Mouse (Mus musculus) kidney, adult 2 months (tissue): ENCODE measurements around the gene Tmem269. TPM values are rescaled to one million over a fixed set of nuclear protein-coding genes. Genes with fewer than 3 reads are reported as not detected.

Experiments used
- DNase-seq: peaks from one replicate; pipeline ENCODE4 v3.0.0; 2021
- H3K27ac ChIP-seq: fragments of 200-500 bp; 2 replicates; pipeline ENCODE4 v1.5.1; 2012; ENCODE audit warnings: low read depth, low read length, control low read depth, inconsistent platforms; ENCODE audit not compliant: insufficient read depth
- H3K27me3 ChIP-seq: fragments of 200-500 bp; replicated peaks from 2 replicates; pipeline ENCODE4 v1.6.1; 2012; ENCODE audit warnings: mild to moderate bottlenecking, moderate library complexity, low read length, inconsistent platforms; ENCODE audit not compliant: control insufficient read depth, insufficient read depth
- H3K36me3 ChIP-seq: fragments of 200-500 bp; 2 replicates; pipeline ENCODE4 v1.6.1; 2012; ENCODE audit warnings: mild to moderate bottlenecking, moderate library complexity, low read length, inconsistent platforms; ENCODE audit not compliant: control insufficient read depth, insufficient read depth
- H3K4me1 ChIP-seq: fragments of 200-500 bp; 2 replicates; pipeline ENCODE4 v1.6.1; 2011; ENCODE audit warnings: low read length; ENCODE audit not compliant: control insufficient read depth, insufficient read depth
- H3K4me3 ChIP-seq: fragments of 200-500 bp; 2 replicates; pipeline ENCODE4 v1.5.1; 2011; ENCODE audit warnings: mild to moderate bottlenecking, low read depth, low read length, control low read depth; ENCODE audit not compliant: insufficient read depth
- CTCF ChIP-seq: fragments of 200-500 bp; conservative IDR thresholded peaks from 2 replicates; pipeline ENCODE4 v1.5.1; 2011; ENCODE audit warnings: low read depth, mild to moderate bottlenecking, control low read depth, low read length, moderate library complexity, mixed read lengths; ENCODE audit not compliant: insufficient read depth, insufficient read length
- POLR2A ChIP-seq: fragments of 200-500 bp; IDR thresholded peaks from one replicate; pipeline ENCODE4 v1.6.1; 2011; ENCODE audit warnings: low read depth, low read length, control low read depth
- WGBS: fragments of 180-500 bp; shearing (Covaris S2); methylation state at CpG from one replicate; pipeline ENCODE4 v1.1.7; 2018; 5-methylcytosine and 5-hydroxymethylcytosine counted together
- polyA plus RNA-seq: library from polyadenylated mRNA; depleted of rRNA; stranded (reverse); fragments of >200 nt; gene quantifications from 2 replicates; pipeline ENCODE4 v1.2.3, GENCODE M21; 2012

The Tmem269 gene
- polyA plus RNA-seq, 1 experiment: 0.13 TPM

DNA sequence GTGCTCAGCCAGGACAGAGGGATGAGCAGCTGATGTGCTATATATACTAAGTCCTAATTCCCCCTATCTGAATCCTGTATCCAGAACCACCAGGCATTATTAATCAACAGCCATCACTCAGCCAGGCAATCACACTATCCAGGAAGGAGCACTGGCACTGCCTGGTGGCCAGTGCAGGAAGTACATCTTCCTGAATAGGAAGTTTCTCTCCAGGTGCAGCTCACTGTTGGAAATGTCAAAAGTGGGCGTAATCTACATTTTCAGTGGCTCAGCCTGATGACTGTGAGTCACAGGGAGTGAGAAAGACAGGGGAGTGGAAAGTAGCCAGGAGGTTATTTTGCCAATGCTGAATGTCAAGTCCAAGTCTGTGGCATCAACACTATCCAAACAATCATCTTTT lies 5.7 kb upstream of the Tmem269 start:
- TF ChIP-seq POLR2A (no peak), CTCF (peak; percentile 82)
- Histone ChIP-seq H3K36me3 (peaks cover 2% of the 10 kb centered on the region; the same call in 1 of the 2 replicates), H3K27me3 (no peaks in the 10 kb centered on the region), H3K27ac (no peak overlapping the region), H3K4me3 (no peak overlapping the region), H3K4me1 (no peaks in the 10 kb centered on the region)
- WGBS: 79% methylated on average over 1 of the region's 1 CpGs
- DNase-seq: peak; percentile 45

- Histone ChIP-seq H3K4me1 (no peaks in the 10 kb centered on the region), H3K36me3 (no peaks in the 10 kb centered on the region), H3K27ac (no peak overlapping the region), H3K27me3 (no peaks in the 10 kb centered on the region), H3K4me3 (no peak overlapping the region)
- TF ChIP-seq CTCF (no peak), POLR2A (no peak)
- no peak for DNase-seq
- WGBS: 41% methylated on average over 8 of the region's 8 CpGs
Measured at GRCm38 (mm10) chr4:119216667-119217066, 1.4 kb downstream of the Tmem269 start.

GRCm38 (mm10) chr4:119204672-119205071 lies 13.3 kb downstream of the Tmem269 start:
- DNase-seq: peak; percentile 59
- Histone ChIP-seq H3K27ac (no peak overlapping the region), H3K27me3 (no peaks in the 10 kb centered on the region), H3K4me3 (no peak overlapping the region), H3K4me1 (no peaks in the 10 kb centered on the region), H3K36me3 (no peaks in the 10 kb centered on the region)
- TF ChIP-seq POLR2A (no peak), CTCF (peak; percentile 92)
- WGBS: 18% methylated on average over 8 of the region's 8 CpGs

GRCm38 (mm10) chr4:119198105-119198504 lies 19.9 kb downstream of the Tmem269 start:
- H3K27me3 ChIP-seq: no peaks in the 10 kb centered on the region
- DNase-seq: no peak
- TF ChIP-seq CTCF (no peak), POLR2A (no peak)
- no peaks in the 10 kb centered on the region for H3K36me3 ChIP-seq
- H3K4me1 ChIP-seq: no peaks in the 10 kb centered on the region
- WGBS: 87% methylated on average over 6 of the region's 6 CpGs
- no peak overlapping the region for H3K27ac ChIP-seq
- H3K4me3 ChIP-seq: no peak overlapping the region

DNA sequence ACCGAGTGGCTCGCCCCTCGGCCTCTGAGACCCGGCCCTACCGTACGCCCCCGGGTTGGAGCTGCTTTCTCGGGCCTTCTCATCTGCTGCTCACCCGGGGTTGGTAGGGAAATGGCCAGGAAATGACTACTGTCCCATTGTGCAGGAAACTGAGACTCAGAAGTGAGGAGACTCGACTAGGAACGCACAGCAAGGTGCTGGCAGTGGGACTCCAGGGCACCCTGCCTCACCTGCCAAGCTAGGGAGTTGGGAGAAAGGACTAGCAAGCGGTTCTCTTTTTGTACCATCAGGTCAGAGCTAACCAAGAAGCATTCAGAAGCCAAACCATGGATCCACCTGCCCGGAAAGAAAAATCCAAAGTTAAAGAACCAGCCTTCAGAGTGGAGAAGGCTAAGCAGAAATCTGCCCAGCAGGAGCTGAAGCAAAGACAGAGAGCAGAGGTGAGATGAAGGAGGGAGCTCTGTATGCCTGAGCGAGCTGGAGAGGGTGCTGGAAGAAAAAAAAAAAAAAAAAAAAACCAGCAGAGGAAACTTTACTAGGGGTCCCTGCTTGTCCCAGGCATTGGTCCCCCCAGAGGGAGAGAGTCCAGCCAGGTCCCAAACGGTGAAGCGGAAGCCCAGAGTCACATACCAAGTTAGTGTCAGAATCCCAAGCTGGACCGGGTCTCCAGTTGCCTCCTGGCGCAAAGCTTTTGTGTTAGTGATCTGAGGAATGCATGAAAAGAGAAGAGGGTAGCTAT lies 22.3 kb downstream of the Tmem269 start:
- no peak overlapping the region for H3K27ac ChIP-seq
- H3K36me3 ChIP-seq: no peaks in the 10 kb centered on the region
- TF ChIP-seq POLR2A (no peak), CTCF (no peak)
- no peaks in the 10 kb centered on the region for H3K27me3 ChIP-seq
- peak; percentile 30 for DNase-seq
- whole genome bisulfite sequencing: 11% methylated on average over 18 of the region's 18 CpGs
- peak overlapping the region; percentile 77 for H3K4me3 ChIP-seq
- no peaks in the 10 kb centered on the region for H3K4me1 ChIP-seq

DNA sequence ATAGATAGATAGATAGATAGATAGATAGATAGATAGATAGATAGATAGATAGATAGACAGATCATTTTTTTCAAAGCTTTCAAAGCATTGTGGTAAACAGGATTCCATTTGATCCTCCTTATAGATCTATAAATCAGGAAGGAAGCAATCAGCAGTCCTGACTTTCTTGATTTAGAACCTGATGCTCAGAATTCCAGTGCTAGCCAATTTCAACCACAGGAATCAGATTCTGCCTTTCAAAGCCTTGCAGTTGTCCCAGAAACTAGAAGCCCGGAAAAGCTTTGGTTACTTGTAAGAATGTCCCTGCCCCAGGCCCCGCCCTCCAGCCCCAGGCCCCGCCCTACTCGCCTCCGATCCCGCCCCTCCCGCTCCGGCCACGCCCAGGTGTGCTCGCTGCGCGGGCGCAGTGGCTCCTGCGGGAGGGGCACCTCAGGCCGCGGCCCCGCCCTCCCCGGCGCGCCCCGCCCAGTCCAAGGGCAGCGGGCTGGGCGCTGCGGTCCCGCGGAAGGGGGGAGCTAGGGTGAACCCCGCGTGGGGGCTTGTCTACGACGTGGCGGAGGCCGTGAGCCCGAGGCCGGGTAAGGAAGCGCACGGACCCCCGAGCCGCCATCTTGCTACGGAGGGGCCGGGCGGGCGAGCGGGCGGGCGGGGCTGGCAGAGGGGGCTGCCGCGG lies 23.0 kb downstream of the Tmem269 start, which contains the start of gene Svbp:
TSS of gene Svbp (plus strand) at position 398 of the 673 bp plus-strand sequence.
- WGBS: under 1% methylated on average over 45 of the region's 47 CpGs
- Histone ChIP-seq H3K27ac (no peak within 1 kb of the TSS), H3K36me3 (no peaks in the 10 kb centered on the region), H3K27me3 (no peaks in the 10 kb centered on the region), H3K4me1 (no peaks in the 10 kb centered on the region), H3K4me3 (peak within 1 kb of the TSS; percentile 77)
- no peak for TF ChIP-seq POLR2A
- no peak for TF ChIP-seq CTCF
- peak; percentile 91 for DNase-seq

DNA sequence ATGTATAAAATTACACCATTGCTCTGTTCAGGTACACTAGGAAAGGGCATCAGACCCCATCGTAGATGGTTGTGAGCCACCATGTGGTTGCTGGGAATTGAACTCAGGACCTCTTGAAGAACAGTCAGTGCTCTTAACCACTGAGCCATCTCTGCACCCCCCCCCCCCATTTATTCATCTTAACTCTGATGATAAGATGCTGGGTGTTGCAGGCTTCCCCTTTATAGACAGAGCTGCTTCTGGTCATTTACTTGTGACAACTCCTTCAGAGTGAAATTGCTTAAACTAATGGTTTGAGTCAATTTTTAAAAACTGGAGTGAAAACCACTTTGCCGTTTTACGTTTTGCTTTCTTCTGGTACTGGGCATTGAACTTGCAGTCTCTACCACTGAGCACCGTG lies 25.3 kb downstream of the Tmem269 start:
- no peaks in the 10 kb centered on the region for H3K27me3 ChIP-seq
- no peak for DNase-seq
- no peaks in the 10 kb centered on the region for H3K4me1 ChIP-seq
- TF ChIP-seq CTCF: no peak
- TF ChIP-seq POLR2A: no peak
- no peaks in the 10 kb centered on the region for H3K36me3 ChIP-seq
- H3K4me3 ChIP-seq: no peak overlapping the region
- WGBS: 95% methylated on average over 4 of the region's 4 CpGs
- no peak overlapping the region for H3K27ac ChIP-seq
